Mouse (Mus musculus): ENCODE data around the gene Ptprj. TPM values are rescaled to one million over a fixed set of nuclear protein-coding genes. Genes with fewer than 3 reads are reported as not detected.
A peak's percentile ranks its signal among the peaks of the same experiment; 100 is the strongest.
"Not testable (repeated sequence)": the region's sequence is repeated elsewhere in the genome, so short reads cannot be mapped to it uniquely, and the experiment has no call there.

The Ptprj gene
- polyA plus RNA-seq, 1 experiment from 2014 or later: 4.6 TPM

DNA sequence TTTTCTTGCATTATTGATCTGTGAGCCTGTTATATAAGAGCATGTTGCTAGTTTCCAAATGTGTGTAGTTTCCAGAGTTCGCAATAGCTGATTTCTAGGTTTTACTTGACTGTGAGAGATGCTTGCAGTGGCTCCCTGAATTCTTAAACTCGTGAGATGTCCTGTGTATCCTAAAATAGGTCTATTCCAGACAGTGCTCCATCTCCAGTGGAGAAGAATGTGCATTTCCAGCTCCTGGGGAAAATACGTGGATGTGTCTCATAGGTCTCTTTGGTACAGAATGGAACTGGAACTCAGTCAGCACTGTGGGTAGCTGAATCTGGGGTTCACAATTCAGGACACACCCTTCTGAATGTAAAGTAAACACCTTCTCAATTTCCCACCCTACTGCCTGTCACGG lies 107.7 kb downstream of the Ptprj start:
- no peaks in the 10 kb centered on the region for H3K36me3 ChIP-seq (ENCODE audit: control insufficient read depth, insufficient read depth)
- 83% methylated on average over 4 of the region's 4 CpGs for WGBS
- no peak for ATAC-seq
- H3K9me3 ChIP-seq (ENCODE audit: control insufficient read depth, low read length): no peaks in the 10 kb centered on the region
- H3K4me3 ChIP-seq (replicated peaks; ENCODE audit: low read length): no peak overlapping the region
- no peak overlapping the region for H3K9ac ChIP-seq (replicated peaks; ENCODE audit: low read depth, low read length)
- no peak overlapping the region for H3K27ac ChIP-seq (ENCODE audit: low read length)
- H3K4me1 ChIP-seq (replicated peaks; ENCODE audit: control insufficient read depth, insufficient read depth, low read length): peaks cover 6% of the 10 kb centered on the region
- no peak overlapping the region for H3K4me2 ChIP-seq (ENCODE audit: low read length)
- no peaks in the 10 kb centered on the region for H3K27me3 ChIP-seq (replicated peaks; ENCODE audit: control insufficient read depth, insufficient read depth, low read length)

GRCm38 (mm10) chr2:90470122-90470521 lies 110.3 kb downstream of the Ptprj start:
- H3K27ac ChIP-seq (ENCODE audit: low read length): no peak overlapping the region
- H3K4me1 ChIP-seq (replicated peaks; ENCODE audit: control insufficient read depth, insufficient read depth, low read length): peaks cover 4% of the 10 kb centered on the region
- WGBS: 44% methylated on average over 6 of the region's 6 CpGs
- no peaks in the 10 kb centered on the region for H3K9me3 ChIP-seq (ENCODE audit: control insufficient read depth, low read length)
- ATAC-seq: no peak
- H3K9ac ChIP-seq (replicated peaks; ENCODE audit: low read depth, low read length): no peak overlapping the region
- H3K36me3 ChIP-seq (ENCODE audit: control insufficient read depth, insufficient read depth): no peaks in the 10 kb centered on the region
- H3K27me3 ChIP-seq (replicated peaks; ENCODE audit: control insufficient read depth, insufficient read depth, low read length): no peaks in the 10 kb centered on the region
- H3K4me2 ChIP-seq (ENCODE audit: low read length): no peak overlapping the region
- H3K4me3 ChIP-seq (replicated peaks; ENCODE audit: low read length): no peak overlapping the region

DNA sequence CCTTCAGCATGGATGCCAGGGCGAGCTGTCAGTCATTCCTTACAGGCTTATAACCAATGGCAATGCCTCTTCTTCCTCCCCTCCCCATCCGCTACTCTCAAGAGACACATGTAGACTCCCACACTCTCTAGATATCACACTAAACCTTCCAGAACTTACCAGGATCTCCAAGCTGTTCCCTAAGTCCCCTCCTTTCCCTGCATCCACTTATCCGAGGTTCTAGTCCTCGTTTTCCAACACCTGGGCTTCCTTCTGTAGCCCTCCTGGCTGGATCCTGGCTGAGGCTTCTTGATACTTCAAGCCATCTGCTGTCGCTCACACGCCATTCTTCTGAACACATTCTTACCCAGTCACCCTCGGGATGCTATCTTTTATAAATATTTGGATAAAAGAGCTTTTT lies 114.0 kb downstream of the Ptprj start:
- H3K27ac ChIP-seq (ENCODE audit: low read length): no peak overlapping the region
- no peak overlapping the region for H3K4me3 ChIP-seq (replicated peaks; ENCODE audit: low read length)
- no peak overlapping the region for H3K4me2 ChIP-seq (ENCODE audit: low read length)
- 83% methylated on average over 7 of the region's 7 CpGs for WGBS
- H3K27me3 ChIP-seq (replicated peaks; ENCODE audit: control insufficient read depth, insufficient read depth, low read length): no peaks in the 10 kb centered on the region
- no peak for ATAC-seq
- H3K9ac ChIP-seq (replicated peaks; ENCODE audit: low read depth, low read length): no peak overlapping the region
- no peaks in the 10 kb centered on the region for H3K4me1 ChIP-seq (replicated peaks; ENCODE audit: control insufficient read depth, insufficient read depth, low read length)
- no peaks in the 10 kb centered on the region for H3K36me3 ChIP-seq (ENCODE audit: control insufficient read depth, insufficient read depth)
- no peaks in the 10 kb centered on the region for H3K9me3 ChIP-seq (ENCODE audit: control insufficient read depth, low read length)

- no peaks in the 10 kb centered on the region for H3K27me3 ChIP-seq (replicated peaks; ENCODE audit: control insufficient read depth, insufficient read depth, low read length)
- H3K9me3 ChIP-seq (ENCODE audit: control insufficient read depth, low read length): no peaks in the 10 kb centered on the region
- ATAC-seq: no peak
- H3K27ac ChIP-seq (ENCODE audit: low read length): no peak overlapping the region
- H3K4me3 ChIP-seq (replicated peaks; ENCODE audit: low read length): no peak overlapping the region
- no peak overlapping the region for H3K9ac ChIP-seq (replicated peaks; ENCODE audit: low read depth, low read length)
- 93% methylated on average over 5 of the region's 5 CpGs for WGBS
- no peaks in the 10 kb centered on the region for H3K4me1 ChIP-seq (replicated peaks; ENCODE audit: control insufficient read depth, insufficient read depth, low read length)
- no peak overlapping the region for H3K4me2 ChIP-seq (ENCODE audit: low read length)
- peaks cover 8% of the 10 kb centered on the region; the same call in 1 of the 2 replicates for H3K36me3 ChIP-seq (ENCODE audit: control insufficient read depth, insufficient read depth)
Observed at GRCm38 (mm10) chr2:90463735-90464134, 116.7 kb downstream of the Ptprj start.

DNA sequence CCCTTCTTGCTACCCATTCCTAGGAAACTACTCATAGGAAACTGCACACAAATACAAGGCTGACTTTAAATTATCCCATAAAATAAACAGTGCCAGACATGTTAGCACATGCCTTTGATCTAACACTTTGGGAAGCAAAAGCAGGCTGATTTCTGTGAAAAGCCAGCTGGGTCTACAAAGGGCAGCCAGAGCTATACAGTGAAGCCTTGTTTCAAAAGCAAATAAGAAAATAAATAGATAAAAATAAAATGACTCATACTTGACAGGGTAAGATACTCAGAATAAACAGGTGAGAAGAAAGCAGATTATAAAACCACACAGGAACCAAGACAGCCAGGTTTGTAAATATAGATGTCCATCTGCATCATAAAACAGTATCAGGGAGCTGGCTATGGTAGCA lies 118.2 kb downstream of the Ptprj start:
- no peak overlapping the region for H3K27ac ChIP-seq (ENCODE audit: low read length)
- H3K4me2 ChIP-seq (ENCODE audit: low read length): no peak overlapping the region
- no peaks in the 10 kb centered on the region for H3K9me3 ChIP-seq (ENCODE audit: control insufficient read depth, low read length)
- H3K4me3 ChIP-seq (replicated peaks; ENCODE audit: low read length): no peak overlapping the region
- no peaks in the 10 kb centered on the region for H3K27me3 ChIP-seq (replicated peaks; ENCODE audit: control insufficient read depth, insufficient read depth, low read length)
- H3K4me1 ChIP-seq (replicated peaks; ENCODE audit: control insufficient read depth, insufficient read depth, low read length): no peaks in the 10 kb centered on the region
- ATAC-seq: peak; percentile 26; the same call in 1 of the 2 replicates
- peaks cover 10% of the 10 kb centered on the region; the same call in 1 of the 2 replicates for H3K36me3 ChIP-seq (ENCODE audit: control insufficient read depth, insufficient read depth)
- H3K9ac ChIP-seq (replicated peaks; ENCODE audit: low read depth, low read length): no peak overlapping the region

GRCm38 (mm10) chr2:90457946-90458345 lies 122.5 kb downstream of the Ptprj start:
- Histone ChIP-seq H3K4me1 (replicated peaks; ENCODE audit: control insufficient read depth, insufficient read depth, low read length) (no peaks in the 10 kb centered on the region), H3K4me3 (replicated peaks; ENCODE audit: low read length) (no peak overlapping the region), H3K9me3 (ENCODE audit: control insufficient read depth, low read length) (no peaks in the 10 kb centered on the region), H3K27me3 (replicated peaks; ENCODE audit: control insufficient read depth, insufficient read depth, low read length) (no peaks in the 10 kb centered on the region), H3K9ac (replicated peaks; ENCODE audit: low read depth, low read length) (no peak overlapping the region), H3K4me2 (ENCODE audit: low read length) (no peak overlapping the region), H3K27ac (ENCODE audit: low read length) (no peak overlapping the region), H3K36me3 (ENCODE audit: control insufficient read depth, insufficient read depth) (peaks cover 13% of the 10 kb centered on the region; the same call in 1 of the 2 replicates)
- 93% methylated on average over 12 of the region's 12 CpGs for WGBS
- no peak for ATAC-seq

DNA sequence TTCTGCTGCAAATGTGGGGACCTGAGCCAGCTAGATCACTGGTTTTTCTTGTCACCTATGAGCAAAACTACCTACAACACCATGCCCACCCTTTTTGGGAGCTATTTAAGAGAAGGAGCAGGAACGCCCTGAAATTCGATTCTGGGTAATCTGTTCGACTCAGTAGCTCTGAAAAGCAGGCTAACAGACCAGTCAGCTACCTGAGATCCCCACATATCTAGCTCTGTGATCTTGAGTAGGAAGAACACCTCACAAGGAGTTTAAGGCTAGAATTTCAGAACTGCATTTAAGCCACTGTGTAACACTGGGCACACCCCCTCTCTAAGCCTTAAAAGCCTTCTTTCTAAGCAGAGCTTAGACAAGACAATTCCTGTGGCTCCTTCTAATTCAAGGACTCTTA lies 128.1 kb downstream of the Ptprj start:
- 0 out of 2 replicates have a peak, but pooled peaks cover 3% of the 10 kb centered on the region for H3K36me3 ChIP-seq (ENCODE audit: control insufficient read depth, insufficient read depth)
- no peak overlapping the region for H3K27ac ChIP-seq (ENCODE audit: low read length)
- H3K27me3 ChIP-seq (replicated peaks; ENCODE audit: control insufficient read depth, insufficient read depth, low read length): no peaks in the 10 kb centered on the region
- H3K4me2 ChIP-seq (ENCODE audit: low read length): no peak overlapping the region
- ATAC-seq: no peak
- H3K9me3 ChIP-seq (ENCODE audit: control insufficient read depth, low read length): no peaks in the 10 kb centered on the region
- WGBS: 74% methylated on average over 3 of the region's 3 CpGs
- H3K4me1 ChIP-seq (replicated peaks; ENCODE audit: control insufficient read depth, insufficient read depth, low read length): no peaks in the 10 kb centered on the region
- no peak overlapping the region for H3K4me3 ChIP-seq (replicated peaks; ENCODE audit: low read length)
- no peak overlapping the region for H3K9ac ChIP-seq (replicated peaks; ENCODE audit: low read depth, low read length)

GRCm38 (mm10) chr2:90448967-90449740 lies 131.3 kb downstream of the Ptprj start:
- 93% methylated on average over 15 of the region's 15 CpGs for WGBS
- Histone ChIP-seq H3K9me3 (ENCODE audit: control insufficient read depth, low read length) (no peaks in the 10 kb centered on the region), H3K27me3 (replicated peaks; ENCODE audit: control insufficient read depth, insufficient read depth, low read length) (no peaks in the 10 kb centered on the region), H3K4me1 (replicated peaks; ENCODE audit: control insufficient read depth, insufficient read depth, low read length) (no peaks in the 10 kb centered on the region), H3K36me3 (ENCODE audit: control insufficient read depth, insufficient read depth) (no peaks in the 10 kb centered on the region), H3K4me2 (ENCODE audit: low read length) (no peak overlapping the region), H3K4me3 (replicated peaks; ENCODE audit: low read length) (no peak overlapping the region), H3K9ac (replicated peaks; ENCODE audit: low read depth, low read length) (no peak overlapping the region), H3K27ac (ENCODE audit: low read length) (no peak overlapping the region)
- no peak for ATAC-seq

- WGBS: 83% methylated on average over 5 of the region's 5 CpGs
- ATAC-seq: no peak
- Histone ChIP-seq H3K27ac (ENCODE audit: low read length) (no peak overlapping the region), H3K4me2 (ENCODE audit: low read length) (no peak overlapping the region), H3K36me3 (ENCODE audit: control insufficient read depth, insufficient read depth) (no peaks in the 10 kb centered on the region), H3K9me3 (ENCODE audit: control insufficient read depth, low read length) (no peaks in the 10 kb centered on the region), H3K9ac (replicated peaks; ENCODE audit: low read depth, low read length) (no peak overlapping the region), H3K4me1 (replicated peaks; ENCODE audit: control insufficient read depth, insufficient read depth, low read length) (no peaks in the 10 kb centered on the region), H3K4me3 (replicated peaks; ENCODE audit: low read length) (no peak overlapping the region), H3K27me3 (replicated peaks; ENCODE audit: control insufficient read depth, insufficient read depth, low read length) (no peaks in the 10 kb centered on the region)
Observed at GRCm38 (mm10) chr2:90443811-90444210, 136.6 kb downstream of the Ptprj start.

GRCm38 (mm10) chr2:90441811-90442210 lies 138.6 kb downstream of the Ptprj start:
- not testable (repeated sequence) for H3K9ac ChIP-seq (replicated peaks; ENCODE audit: low read depth, low read length); H3K4me2 ChIP-seq (ENCODE audit: low read length); H3K4me1 ChIP-seq (replicated peaks; ENCODE audit: control insufficient read depth, insufficient read depth, low read length); ATAC-seq; H3K27me3 ChIP-seq (replicated peaks; ENCODE audit: control insufficient read depth, insufficient read depth, low read length); H3K4me3 ChIP-seq (replicated peaks; ENCODE audit: low read length); H3K27ac ChIP-seq (ENCODE audit: low read length); H3K9me3 ChIP-seq (ENCODE audit: control insufficient read depth, low read length); H3K36me3 ChIP-seq (ENCODE audit: control insufficient read depth, insufficient read depth)
- WGBS: 46% methylated on average over 4 of the region's 4 CpGs

Data from forebrain, embryonic 16.5 days (tissue).